20 mouse cellular contexts compared by ENCODE assay signal in genomic region chr10:70268581-70269446, GRCm38 (mm10). TPM values are rescaled to one million over a fixed set of nuclear protein-coding genes. Genes with fewer than 3 reads are reported as not detected.
DNase-seq lines count a peak whose midpoint lies in the region; ATAC-seq and TF ChIP-seq lines count a peak whose summit lies in the region.
"Had no signal": no experiment of that assay in that cellular context is flagged by ENCODE, and none has a peak within 500 bp of the region (broad histone marks: within the 10 kb centered on the region; RNA-seq: fewer than 3 reads in every experiment).

No protein-coding gene starts in this region.

- 70% methylated on average over 23 of the region's 23 CpGs for WGBS in hindbrain, postnatal 0 days
- 85% methylated on average over 23 of the region's 23 CpGs for WGBS in hindbrain, embryonic 11.5 days
- WGBS in midbrain, embryonic 11.5 days: 83% methylated on average over 23 of the region's 23 CpGs
- 84% methylated on average over 23 of the region's 23 CpGs for whole genome bisulfite sequencing in midbrain, embryonic 10.5 days

- H3K4me1 ChIP-seq in hindbrain, postnatal 0 days (ENCODE audit: insufficient read depth, low read length): no peaks in the 10 kb centered on the region
- H3K4me1 ChIP-seq in hindbrain, embryonic 11.5 days (replicated peaks; ENCODE audit: control insufficient read depth, insufficient read depth, low read length): no peaks in the 10 kb centered on the region
- H3K4me1 ChIP-seq in midbrain, embryonic 11.5 days (ENCODE audit: control insufficient read depth, insufficient read depth, low read length): no peaks in the 10 kb centered on the region
- H3K4me1 ChIP-seq in midbrain, embryonic 10.5 days: no peaks in the 10 kb centered on the region
- H3K4me1 ChIP-seq: embryonic facial prominence, embryonic 13.5 days; forebrain, embryonic 10.5 days; hindbrain, embryonic 10.5 days; stomach, embryonic 15.5 days had no signal

- no peaks in the 10 kb centered on the region for H3K36me3 ChIP-seq in hindbrain, postnatal 0 days (ENCODE audit: insufficient read depth, low read length)
- H3K36me3 ChIP-seq in hindbrain, embryonic 11.5 days (ENCODE audit: control insufficient read depth, insufficient read depth, low read length): no peaks in the 10 kb centered on the region
- no peaks in the 10 kb centered on the region for H3K36me3 ChIP-seq in midbrain, embryonic 11.5 days (ENCODE audit: control insufficient read depth, insufficient read depth, low read length)
- H3K36me3 ChIP-seq in midbrain, embryonic 10.5 days: no peaks in the 10 kb centered on the region
- H3K36me3 ChIP-seq: embryonic facial prominence, embryonic 13.5 days; forebrain, embryonic 10.5 days; hindbrain, embryonic 10.5 days; stomach, embryonic 15.5 days had no signal

- peak; percentile 28; the same call in 1 of the 2 replicates for TF ChIP-seq CTCF in hindbrain, postnatal 0 days (IDR thresholded peaks at IDR 0.05; ENCODE audit: low read depth)

- H3K4me2 ChIP-seq in hindbrain, postnatal 0 days (ENCODE audit: low read depth, low read length): no peak overlapping the region
- H3K4me2 ChIP-seq in hindbrain, embryonic 11.5 days (replicated peaks; ENCODE audit: low read depth, low read length): no peak overlapping the region
- no peak overlapping the region for H3K4me2 ChIP-seq in midbrain, embryonic 11.5 days
- H3K4me2 ChIP-seq: embryonic facial prominence, embryonic 13.5 days; stomach, embryonic 15.5 days had no signal

- DNase-seq in hindbrain, postnatal 0 days (ENCODE audit: low spot score): no peak
- no peak for DNase-seq in hindbrain, embryonic 11.5 days (ENCODE audit: low spot score)
- DNase-seq in midbrain, embryonic 11.5 days (ENCODE audit: low spot score, missing footprints): peak; percentile 73
- DNase-seq in midbrain, embryonic 10.5 days (ENCODE audit: low spot score): no peak
- DNase-seq in adrenal gland, postnatal 14 days: peak; percentile 60
- DNase-seq in ovary, postnatal 36 days (ENCODE audit: low spot score): no peak
- DNase-seq: cerebellum, adult 9-10 months; gastrocnemius, postnatal 10 days; heart, adult 2 months; kidney, postnatal 10 days; liver, postnatal 0 days; spleen, adult 18-20 months had no signal

- no peaks in the 10 kb centered on the region for H3K9me3 ChIP-seq in hindbrain, postnatal 0 days (ENCODE audit: low read length)
- no peaks in the 10 kb centered on the region for H3K9me3 ChIP-seq in hindbrain, embryonic 11.5 days (ENCODE audit: control insufficient read depth, low read length)
- H3K9me3 ChIP-seq in midbrain, embryonic 11.5 days (ENCODE audit: control insufficient read depth, low read length): no peaks in the 10 kb centered on the region
- H3K9me3 ChIP-seq in midbrain, embryonic 10.5 days (replicated peaks): no peaks in the 10 kb centered on the region
- H3K9me3 ChIP-seq: embryonic facial prominence, embryonic 13.5 days; forebrain, embryonic 10.5 days; hindbrain, embryonic 10.5 days; stomach, embryonic 15.5 days had no signal

- H3K4me3 ChIP-seq in hindbrain, postnatal 0 days (ENCODE audit: low read length): no peak overlapping the region
- no peak overlapping the region for H3K4me3 ChIP-seq in hindbrain, embryonic 11.5 days (ENCODE audit: low read depth, low read length)
- no peak overlapping the region for H3K4me3 ChIP-seq in midbrain, embryonic 11.5 days (ENCODE audit: low read depth, low read length)
- H3K4me3 ChIP-seq in midbrain, embryonic 10.5 days: no peak overlapping the region
- H3K4me3 ChIP-seq: embryonic facial prominence, embryonic 13.5 days; forebrain, embryonic 10.5 days; heart, adult 2 months; hindbrain, embryonic 10.5 days; stomach, embryonic 15.5 days had no signal

- H3K27ac ChIP-seq in hindbrain, postnatal 0 days: no peak overlapping the region
- no peak overlapping the region for H3K27ac ChIP-seq in hindbrain, embryonic 11.5 days (ENCODE audit: low read depth, low read length)
- no peak overlapping the region for H3K27ac ChIP-seq in midbrain, embryonic 11.5 days (ENCODE audit: low read depth, low read length)
- H3K27ac ChIP-seq in midbrain, embryonic 10.5 days (replicated peaks): no peak overlapping the region
- H3K27ac ChIP-seq: embryonic facial prominence, embryonic 13.5 days; forebrain, embryonic 10.5 days; heart, adult 2 months; hindbrain, embryonic 10.5 days; macrophage; stomach, embryonic 15.5 days had no signal

- ATAC-seq in hindbrain, postnatal 0 days: no peak
- ATAC-seq in hindbrain, embryonic 11.5 days (ENCODE audit: low FRiP score): no peak
- no peak for ATAC-seq in midbrain, embryonic 11.5 days (ENCODE audit: low FRiP score)
- ATAC-seq in cerebellum, adult (ENCODE audit: insufficient number of reproducible peaks, low FRiP score, low TSS enrichment): no peak
- ATAC-seq: liver, postnatal 0 days; midbrain, embryonic 16.5 days had no signal

- H3K9ac ChIP-seq in hindbrain, postnatal 0 days (replicated peaks; ENCODE audit: low read length): no peak overlapping the region
- H3K9ac ChIP-seq in hindbrain, embryonic 11.5 days (ENCODE audit: low read depth, low read length): no peak overlapping the region
- H3K9ac ChIP-seq in midbrain, embryonic 11.5 days (ENCODE audit: low read length): no peak overlapping the region
- H3K9ac ChIP-seq: embryonic facial prominence, embryonic 13.5 days; liver, postnatal 0 days; stomach, embryonic 15.5 days had no signal

- no peaks in the 10 kb centered on the region for H3K27me3 ChIP-seq in hindbrain, postnatal 0 days (ENCODE audit: insufficient read depth, low read length)
- no peaks in the 10 kb centered on the region for H3K27me3 ChIP-seq in hindbrain, embryonic 11.5 days (ENCODE audit: control insufficient read depth, insufficient read depth, low read length)
- no peaks in the 10 kb centered on the region for H3K27me3 ChIP-seq in midbrain, embryonic 11.5 days (ENCODE audit: control insufficient read depth, insufficient read depth, low read length)
- no peaks in the 10 kb centered on the region for H3K27me3 ChIP-seq in midbrain, embryonic 10.5 days (ENCODE audit: low read depth, poor library complexity, severe bottlenecking)
- H3K27me3 ChIP-seq: embryonic facial prominence, embryonic 13.5 days; stomach, embryonic 15.5 days had no signal

RNA-seq across cellular contexts. Expression of gene Slc16a9, which starts 23.9 kb away (rescaled TPM):
- total RNA-seq in hindbrain, postnatal 0 days (2014; rRNA removed): 7.3 and 11.6 TPM in 2 replicates
- polyA plus RNA-seq in hindbrain, postnatal 0 days (2015; fragmentation: Nextera tagmentation; extraction: Ambion mirVana): 4.5 and 4.7 TPM in 2 replicates
- 0.32 and 0.36 TPM in 2 replicates for polyA plus RNA-seq in hindbrain, embryonic 11.5 days (2014; fragmentation: Nextera tagmentation; extraction: Ambion mirVana)
- 0.29 and 0.48 TPM in 2 replicates for polyA plus RNA-seq in midbrain, embryonic 11.5 days (2014; fragmentation: Nextera tagmentation; extraction: Ambion mirVana)
- polyA plus RNA-seq in midbrain, embryonic 10.5 days (2016; fragmentation: Nextera tagmentation; extraction: Ambion mirVana): 0.25 and 0.36 TPM in 2 replicates
- 2.3 and 4.4 TPM in 2 replicates for total RNA-seq in adrenal gland, postnatal 14 days (2021)
- total RNA-seq: MEL had no signal

Comparison
In these comparisons a context has a peak if more than half of its experiments do, and no peak if none do; other contexts are left out.
1. DNase-seq: peak in midbrain, embryonic 11.5 days (single experiment) and adrenal gland, postnatal 14 days (single experiment); none in hindbrain, postnatal 0 days (single experiment), hindbrain, embryonic 11.5 days (single experiment), midbrain, embryonic 10.5 days (single experiment) and ovary, postnatal 36 days (single experiment).